Mouse (Mus musculus) CD4-positive, CD25-positive, alpha-beta regulatory T cell, adult 2 months (primary cell): ENCODE data around the gene Macrod1.

Experiments
- DNase-seq: peaks from one replicate; pipeline ENCODE4 v3.0.0-alpha.2; 2012; ENCODE audit warnings: low read depth, low spot score

Macrod1 gene

GRCm38 (mm10) chr19:7196741-7197270 is 140.2 kb downstream of the Macrod1 start:
- DNase-seq: no peak

- no peak for DNase-seq
Measured at GRCm38 (mm10) chr19:7197445-7197844, 140.8 kb downstream of the Macrod1 start.

- no peak for DNase-seq
Measured at GRCm38 (mm10) chr19:7199089-7199488, 142.5 kb downstream of the Macrod1 start.

GRCm38 (mm10) chr19:7200427-7200826 is 143.8 kb downstream of the Macrod1 start:
- no peak for DNase-seq

- no peak for DNase-seq
Measured at GRCm38 (mm10) chr19:7204898-7205297, 148.3 kb downstream of the Macrod1 start.

GRCm38 (mm10) chr19:7205326-7205725 is 148.7 kb downstream of the Macrod1 start:
- DNase-seq: no peak

- DNase-seq: peak; percentile 95
Measured at GRCm38 (mm10) chr19:7205753-7206736, 149.4 kb downstream of the Macrod1 start, which contains the start of gene Otub1. Gene Otub1, minus strand, starts transcription at chr19:7206316.

GRCm38 (mm10) chr19:7209907-7210646 is 153.5 kb downstream of the Macrod1 start:
- DNase-seq: no peak

- no peak for DNase-seq
Measured at GRCm38 (mm10) chr19:7212216-7212615, 155.6 kb downstream of the Macrod1 start.

- DNase-seq: no peak
Measured at GRCm38 (mm10) chr19:7213010-7213409, 156.4 kb downstream of the Macrod1 start.

GRCm38 (mm10) chr19:7214484-7214883 is 157.9 kb downstream of the Macrod1 start:
- DNase-seq: no peak

GRCm38 (mm10) chr19:7217162-7217925 is 160.7 kb downstream of the Macrod1 start, which contains the start of gene Cox8a:
Gene Cox8a, minus strand, starts transcription at chr19:7217616.
- DNase-seq: peak; percentile 95

GRCm38 (mm10) chr19:7217926-7218267 is 161.3 kb downstream of the Macrod1 start:
- DNase-seq: no peak

- DNase-seq: no peak
Measured at GRCm38 (mm10) chr19:7218753-7219152, 162.1 kb downstream of the Macrod1 start.

- DNase-seq: no peak
Measured at GRCm38 (mm10) chr19:7222196-7222595, 165.6 kb downstream of the Macrod1 start.

- no peak for DNase-seq
Measured at GRCm38 (mm10) chr19:7223488-7223887, 166.9 kb downstream of the Macrod1 start.

- no peak for DNase-seq
Measured at GRCm38 (mm10) chr19:7224253-7224652, 167.6 kb downstream of the Macrod1 start.

- no peak for DNase-seq
Measured at GRCm38 (mm10) chr19:7225096-7225690, 168.6 kb downstream of the Macrod1 start.

GRCm38 (mm10) chr19:7226511-7226914 is 169.9 kb downstream of the Macrod1 start:
- no peak for DNase-seq

- DNase-seq: peak; percentile 84
Measured at GRCm38 (mm10) chr19:7234537-7235221, 178.1 kb downstream of the Macrod1 start.
